Mouse (Mus musculus) spleen, postnatal 14 days (tissue): ENCODE measurements around the gene Slc29a4.

Experiments used
- DNase-seq, 2 experiments: peaks; one replicate each; pipeline ENCODE4 v3.0.0; 2021 to 2022; ENCODE audit warnings: low spot score in 2 of 2

Gene Slc29a4

DNA sequence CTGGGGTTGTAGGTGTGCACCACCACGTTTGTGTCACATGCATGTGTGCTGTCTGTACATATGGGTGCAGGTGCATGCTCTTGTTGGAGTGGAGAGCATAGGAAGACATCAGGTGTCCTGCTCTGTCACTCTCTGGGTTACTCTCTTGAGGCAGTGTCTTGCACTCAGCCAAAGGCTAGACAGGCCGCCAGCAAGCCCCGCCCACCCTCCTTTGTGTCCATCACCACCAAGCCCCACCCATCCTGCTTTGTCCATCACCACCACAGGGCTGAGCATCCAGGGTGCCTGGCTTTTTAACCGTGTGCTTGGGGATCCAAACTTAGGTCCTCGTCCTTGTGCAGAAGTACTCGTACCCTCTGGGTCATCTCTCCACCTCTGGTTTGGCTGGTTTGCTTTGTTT is 3.9 kb downstream of the Slc29a4 start:
- no peak for DNase-seq

DNA sequence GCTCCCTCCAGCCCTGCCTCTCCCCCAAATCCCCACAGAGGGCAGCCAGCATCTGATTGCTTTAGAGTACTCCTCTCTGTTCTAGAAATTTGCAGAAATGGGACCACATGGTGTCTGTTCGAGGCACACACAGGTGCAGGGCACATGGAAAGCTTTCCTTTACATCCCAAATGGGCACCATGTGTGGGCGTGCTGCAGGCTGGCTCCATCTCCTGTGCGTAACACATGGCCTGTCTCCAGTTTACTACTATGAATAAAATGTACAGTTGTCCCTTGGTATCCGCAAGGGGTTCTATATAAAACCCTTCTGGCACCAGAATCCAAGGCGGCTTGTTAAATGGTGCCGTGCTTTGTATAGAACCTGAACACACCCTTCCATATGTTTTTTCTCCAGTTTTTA is 4.6 kb downstream of the Slc29a4 start:
- DNase-seq = no peak

DNA sequence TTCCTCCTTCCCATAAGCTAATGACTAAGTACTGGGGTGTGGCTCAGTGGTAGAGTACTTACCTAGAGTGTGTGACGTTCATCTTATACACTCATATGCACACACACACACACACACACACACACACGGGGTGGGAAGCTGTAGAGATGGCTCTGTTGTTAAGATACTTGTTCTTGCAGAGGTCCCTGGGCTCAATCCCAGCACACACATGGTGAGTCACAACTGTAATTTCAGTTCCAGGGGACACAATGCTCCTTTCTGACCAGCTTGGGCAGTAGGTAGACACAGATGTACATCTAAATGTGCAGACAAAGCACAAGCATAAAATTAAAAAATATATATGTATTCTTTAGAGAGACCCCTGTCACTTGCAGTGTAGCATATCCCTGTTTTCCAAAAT is 5.4 kb downstream of the Slc29a4 start:
- no peak for DNase-seq

DNA sequence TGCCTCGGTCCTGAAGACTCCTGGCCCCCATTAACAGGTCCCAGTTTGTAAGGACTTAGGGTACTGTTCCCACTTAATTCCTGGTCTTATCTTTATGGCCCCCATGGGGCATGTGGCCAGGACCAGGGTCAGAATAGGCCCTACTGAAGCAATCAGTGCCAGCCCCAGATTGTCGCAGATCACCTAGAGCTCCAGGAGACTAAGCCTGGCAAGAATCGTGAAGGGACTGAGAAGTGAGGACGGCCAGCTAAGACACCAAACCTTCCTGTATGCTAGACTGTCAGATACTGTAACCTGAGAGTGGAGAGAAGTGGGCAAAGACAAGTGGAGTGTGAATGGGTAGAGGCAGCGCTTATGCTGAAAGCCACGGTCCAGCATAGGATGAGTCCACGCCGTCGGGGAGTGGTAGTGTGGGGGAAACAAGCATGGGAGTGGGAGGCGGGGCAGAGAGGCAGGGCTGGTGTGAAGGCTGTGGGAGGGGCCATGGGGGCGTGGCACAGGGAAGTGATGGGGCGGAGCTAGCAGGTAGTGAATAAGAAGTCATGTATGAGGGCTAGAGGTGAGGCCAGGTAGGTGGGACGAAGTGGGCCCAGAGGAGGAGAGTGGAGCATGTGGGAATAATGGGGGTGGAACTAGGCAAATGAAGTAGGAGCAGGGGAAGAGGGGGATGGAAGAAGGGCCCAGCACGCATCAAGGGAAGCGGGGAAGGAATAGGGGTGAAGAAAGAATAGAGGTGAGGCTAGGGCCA is 8.7 kb downstream of the Slc29a4 start:
- no peak for DNase-seq

DNA sequence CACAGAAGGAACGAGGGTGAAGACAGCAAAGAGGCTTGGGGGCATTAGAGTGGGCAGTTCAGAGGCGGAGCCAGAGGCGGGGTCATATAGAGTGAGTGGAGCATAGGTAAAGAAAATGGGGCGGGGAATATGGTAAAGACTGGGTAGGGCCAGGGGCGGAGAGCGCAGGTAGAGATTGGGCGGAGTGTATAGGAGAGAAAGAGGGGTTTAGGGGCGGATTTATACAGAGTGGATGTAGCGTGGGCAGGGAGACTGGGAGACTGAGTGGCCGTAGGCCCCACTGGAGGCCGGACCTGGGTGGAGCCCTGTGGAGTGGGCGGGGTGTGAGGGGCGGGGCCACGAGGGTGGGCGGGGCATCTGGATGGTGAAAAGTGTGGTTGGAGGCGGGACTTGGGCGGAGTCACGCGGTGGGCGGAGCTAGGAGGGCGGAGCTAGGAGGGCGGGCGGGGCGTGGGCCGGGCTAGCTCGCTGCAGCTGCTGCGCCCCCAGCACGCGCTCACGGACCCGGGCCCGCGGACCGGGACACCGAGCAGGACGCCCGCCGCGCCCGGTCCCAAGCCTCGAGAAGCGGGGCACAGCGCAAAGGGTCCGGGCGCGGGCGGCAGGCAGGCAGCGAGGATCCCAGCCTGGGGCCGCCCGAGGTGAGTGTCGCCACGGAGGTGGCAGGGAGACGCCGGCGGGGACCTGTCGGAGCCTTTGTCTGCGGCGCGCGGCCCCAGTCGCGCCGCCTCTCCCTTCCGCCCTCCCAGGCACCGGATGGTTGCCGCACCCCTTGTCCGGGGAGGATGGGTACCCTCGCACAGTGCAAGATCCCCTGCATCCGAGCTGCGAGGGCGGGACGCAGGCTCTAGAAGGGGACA is 9.6 kb downstream of the Slc29a4 start:
- no peak for DNase-seq

DNA sequence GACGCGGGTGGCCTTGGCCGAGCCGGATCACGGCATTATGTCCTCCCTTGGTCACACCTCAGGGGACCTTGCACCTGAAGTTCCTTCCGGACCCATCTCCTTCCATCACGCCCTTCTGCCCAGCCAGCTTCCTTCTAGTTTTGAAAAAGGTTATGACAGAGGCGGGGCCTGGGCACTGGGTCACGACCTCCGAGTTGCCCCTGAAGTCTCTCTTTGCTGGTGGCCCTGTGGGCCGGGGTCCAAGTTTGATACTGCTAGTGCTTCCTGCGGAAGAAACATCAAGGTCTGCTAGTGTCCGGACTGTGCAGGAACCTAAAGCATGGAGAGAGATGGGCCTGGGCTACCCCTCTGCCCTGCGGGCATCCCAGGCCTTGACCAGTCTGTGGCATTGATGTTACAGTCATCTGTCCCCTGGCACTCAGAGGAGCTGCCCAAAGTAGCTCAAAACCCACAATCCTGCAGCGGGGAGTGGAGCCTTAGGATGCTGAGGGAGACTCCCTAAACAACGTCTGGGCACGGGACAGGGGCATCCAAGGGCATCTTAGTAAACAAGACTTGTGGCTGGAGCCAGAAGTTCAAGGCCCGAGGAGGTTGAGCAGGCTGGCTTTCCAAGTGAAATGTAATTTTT is 10.3 kb downstream of the Slc29a4 start:
- no peak for DNase-seq

DNA sequence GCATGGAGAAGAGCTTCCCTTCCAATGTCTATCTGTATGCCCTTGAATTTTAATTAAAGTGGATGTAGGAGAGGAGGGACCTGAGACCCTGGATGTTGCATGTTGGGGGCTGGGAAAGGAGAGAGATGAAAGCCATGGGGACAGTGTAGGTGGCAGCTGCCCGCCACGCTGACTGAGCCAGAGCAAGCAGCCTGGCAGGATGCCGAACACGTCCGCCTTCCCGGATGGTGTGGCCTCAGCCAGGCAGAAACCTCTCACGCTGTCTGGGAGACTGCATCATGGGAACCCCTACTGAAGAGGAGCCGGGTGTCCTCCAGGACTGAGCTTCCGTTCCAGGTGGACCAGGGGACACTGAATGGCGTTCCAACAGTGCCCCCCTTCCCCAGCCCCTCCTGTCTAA is 11.3 kb downstream of the Slc29a4 start:
- no peak for DNase-seq

DNA sequence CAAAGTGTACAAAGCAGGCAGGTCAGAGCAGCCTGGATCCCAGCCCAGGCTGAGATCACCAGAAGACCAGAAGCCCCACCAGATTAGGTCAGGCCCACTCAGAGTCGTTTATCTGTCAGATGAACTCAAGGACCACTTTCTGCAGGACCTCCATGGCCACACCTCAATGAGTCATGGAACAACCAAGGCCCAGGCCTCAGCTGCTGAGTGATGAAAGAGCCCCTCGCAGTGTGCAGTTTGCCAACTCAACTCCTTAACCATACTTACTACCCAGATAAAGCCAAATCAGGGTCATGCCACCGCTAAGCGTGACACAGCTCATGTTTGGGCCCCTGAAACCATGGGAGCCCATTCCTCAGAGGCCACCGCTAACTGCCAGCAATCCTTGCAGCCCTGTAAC is 15.4 kb downstream of the Slc29a4 start:
- no peak for DNase-seq

DNA sequence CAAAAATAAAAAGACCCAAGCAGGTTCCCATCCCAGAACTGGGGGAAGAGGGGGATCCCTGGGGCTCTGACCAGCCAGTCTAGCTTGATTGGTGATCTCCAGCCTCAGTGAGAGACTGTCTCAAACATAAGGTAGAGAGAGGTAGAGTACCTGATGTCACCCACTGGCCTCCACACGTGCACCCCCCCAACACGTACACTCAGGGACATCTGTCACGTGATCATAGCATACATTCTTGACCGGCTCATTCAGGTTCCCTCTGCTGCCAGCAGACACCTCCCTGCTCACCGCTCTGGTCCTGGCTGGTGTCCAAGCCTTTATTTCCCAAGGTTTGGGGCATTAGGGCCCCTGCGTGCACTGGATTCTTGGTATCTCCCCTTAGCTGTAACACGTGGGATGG is 17.1 kb downstream of the Slc29a4 start:
- DNase-seq = no peak

DNA sequence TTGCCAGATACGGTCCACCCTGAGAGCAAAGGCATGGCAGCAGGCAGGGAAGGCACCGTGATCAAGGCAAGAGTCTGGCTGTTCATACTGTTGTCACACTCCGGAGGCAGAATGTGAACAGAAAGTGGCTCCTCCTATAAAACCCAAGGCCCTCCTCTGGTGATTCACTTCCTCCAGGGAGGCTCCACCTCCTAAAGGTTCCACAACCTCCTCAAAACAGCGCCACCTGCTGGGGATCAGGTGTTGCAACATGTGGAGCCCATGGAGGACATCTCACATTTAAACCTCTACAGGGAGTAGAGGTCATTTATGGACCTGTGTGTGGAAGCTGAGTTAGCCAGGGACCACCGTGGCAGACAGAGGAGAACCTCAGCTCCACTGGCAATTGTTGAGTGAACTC is 20.1 kb downstream of the Slc29a4 start:
- no peak for DNase-seq

DNA sequence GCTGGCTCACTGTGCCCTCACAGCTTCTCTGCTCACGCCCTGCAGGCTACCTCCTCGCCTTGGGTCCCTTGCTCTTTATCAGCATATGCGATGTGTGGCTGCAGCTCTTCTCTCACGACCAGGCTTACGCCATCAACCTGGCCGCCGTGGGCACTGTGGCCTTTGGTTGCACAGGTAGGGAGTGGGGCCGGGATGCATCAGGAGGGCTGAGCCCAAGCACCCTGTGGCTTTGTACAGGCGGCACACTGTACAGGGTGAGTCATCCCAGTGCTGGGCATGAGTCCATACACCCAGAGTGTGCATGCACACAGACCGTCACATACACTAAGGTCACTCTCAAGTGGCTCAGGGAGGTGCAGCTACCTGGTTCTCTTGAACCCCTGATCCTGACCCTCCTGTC is 21.7 kb downstream of the Slc29a4 start:
- DNase-seq = no peak

DNA sequence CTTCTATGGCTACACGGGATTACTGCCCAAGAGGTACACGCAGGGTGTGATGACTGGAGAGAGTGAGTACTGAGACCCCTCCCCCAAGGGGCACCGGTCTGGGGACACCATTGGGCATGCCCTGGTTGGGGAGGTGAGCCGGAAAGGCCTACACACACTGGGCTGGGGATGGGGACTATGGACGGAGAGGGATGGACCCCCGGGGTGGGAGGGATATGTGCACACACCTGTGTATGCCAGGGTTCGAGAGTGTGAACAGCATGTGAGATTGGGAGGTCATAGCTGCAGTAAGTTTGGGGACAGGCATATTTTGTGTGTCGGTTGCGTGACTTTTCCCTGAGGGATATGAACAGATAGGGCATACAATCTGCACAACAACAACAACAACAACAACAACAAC is 22.7 kb downstream of the Slc29a4 start:
- DNase-seq = no peak

DNA sequence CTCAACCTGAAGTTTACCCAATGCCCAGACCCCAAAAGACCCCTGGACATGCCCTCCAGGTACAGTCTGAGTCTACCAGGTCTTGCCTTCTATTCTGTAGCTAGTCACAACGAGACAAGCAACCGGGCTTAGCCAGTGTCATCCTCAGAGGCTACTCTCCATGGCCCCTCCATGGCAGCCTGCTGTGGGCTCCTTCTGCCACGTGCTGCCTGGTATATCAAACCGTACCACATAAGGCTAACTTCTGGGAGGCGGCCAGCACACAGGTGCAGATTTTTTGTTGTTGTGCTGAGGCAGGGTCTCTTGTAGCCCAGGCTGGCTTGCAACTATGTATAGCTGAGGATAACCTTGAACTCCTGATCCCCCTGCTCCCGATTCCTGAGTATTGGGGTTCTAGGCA is 23.7 kb downstream of the Slc29a4 start:
- DNase-seq = no peak

DNA sequence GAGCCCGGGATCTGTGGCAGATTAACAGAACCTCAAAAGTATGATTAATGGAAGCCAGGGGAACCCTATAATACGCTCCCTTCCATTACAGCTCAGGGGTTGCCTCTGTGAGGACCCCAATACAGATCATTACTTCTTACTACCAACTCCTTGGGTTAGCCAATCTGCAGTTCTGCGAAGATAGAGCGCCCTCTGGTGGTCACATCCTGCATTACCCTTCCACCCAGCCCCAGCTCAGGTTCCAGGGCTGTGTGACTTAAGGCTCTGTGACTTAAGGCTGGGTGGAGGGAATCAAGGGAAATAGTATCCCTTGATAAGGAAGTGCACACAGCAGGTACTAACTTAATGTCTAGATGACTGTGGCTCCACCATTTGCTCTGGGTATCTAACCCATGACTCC is 25.7 kb downstream of the Slc29a4 start:
- DNase-seq = peak; percentile 54 to 77

DNA sequence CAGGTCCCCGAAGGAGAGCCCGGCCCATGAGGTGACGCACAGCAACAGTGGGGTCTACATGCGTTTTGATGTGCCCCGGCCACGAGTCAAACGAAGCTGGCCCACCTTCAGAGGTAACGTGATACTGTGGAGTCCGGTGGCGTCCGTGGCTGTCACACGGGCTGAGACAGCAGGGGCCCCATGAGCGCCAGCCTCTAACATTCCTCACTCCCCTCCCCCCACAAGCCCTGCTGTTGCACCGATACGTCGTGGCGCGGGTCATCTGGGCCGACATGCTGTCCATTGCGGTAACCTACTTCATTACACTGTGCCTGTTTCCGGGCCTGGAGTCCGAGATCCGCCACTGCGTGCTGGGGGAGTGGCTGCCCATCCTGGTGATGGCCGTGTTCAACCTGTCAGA is 26.2 kb downstream of the Slc29a4 start:
- DNase-seq = no peak

DNA sequence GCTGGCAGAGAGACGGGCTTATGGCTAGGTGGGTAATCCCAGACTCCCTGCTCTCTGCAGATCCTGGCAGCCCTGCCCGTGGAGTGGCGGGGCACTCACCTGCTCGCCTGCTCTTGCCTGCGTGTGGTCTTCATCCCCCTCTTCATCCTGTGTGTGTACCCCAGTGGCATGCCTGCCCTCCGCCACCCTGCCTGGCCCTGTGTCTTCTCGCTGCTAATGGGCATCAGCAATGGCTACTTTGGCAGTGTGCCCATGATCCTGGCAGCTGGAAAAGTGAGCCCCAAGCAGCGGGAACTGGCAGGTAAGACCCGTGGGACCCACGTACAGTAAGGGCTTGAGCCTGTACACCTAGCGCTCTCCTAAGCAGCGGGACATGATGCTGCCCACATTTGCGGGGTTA is 27.6 kb downstream of the Slc29a4 start:
- no peak for DNase-seq

DNA sequence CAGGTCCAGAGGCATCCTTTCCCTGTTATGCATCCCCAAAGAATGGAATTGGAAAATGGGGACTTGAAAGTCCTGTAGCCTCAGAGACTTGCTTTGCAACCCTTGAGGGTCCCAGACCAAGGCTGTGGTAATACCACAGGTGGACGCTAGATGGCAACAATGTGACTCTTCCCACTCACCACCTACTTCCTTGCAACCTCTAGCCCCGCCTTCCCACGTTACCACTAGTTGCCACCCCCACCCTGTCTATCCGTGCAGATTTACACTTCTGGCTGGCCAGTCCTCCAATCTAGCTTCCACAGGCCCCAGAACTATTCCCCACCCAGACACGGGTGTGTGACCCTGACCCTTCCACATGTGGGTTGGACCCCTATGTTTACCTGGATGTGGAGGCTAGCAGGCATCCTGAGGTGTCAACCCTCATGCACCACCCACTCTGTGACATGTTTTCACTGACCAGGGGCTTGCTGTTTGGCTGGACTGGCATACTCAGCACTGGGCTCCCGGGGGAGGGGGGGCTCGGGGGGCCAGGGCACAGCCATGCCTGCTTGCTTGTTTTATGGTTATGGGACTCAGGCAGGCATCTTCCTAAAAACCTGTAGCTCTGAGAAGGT is 31.3 kb downstream of the Slc29a4 start:
- peak; percentile 32 to 54 for DNase-seq

DNA sequence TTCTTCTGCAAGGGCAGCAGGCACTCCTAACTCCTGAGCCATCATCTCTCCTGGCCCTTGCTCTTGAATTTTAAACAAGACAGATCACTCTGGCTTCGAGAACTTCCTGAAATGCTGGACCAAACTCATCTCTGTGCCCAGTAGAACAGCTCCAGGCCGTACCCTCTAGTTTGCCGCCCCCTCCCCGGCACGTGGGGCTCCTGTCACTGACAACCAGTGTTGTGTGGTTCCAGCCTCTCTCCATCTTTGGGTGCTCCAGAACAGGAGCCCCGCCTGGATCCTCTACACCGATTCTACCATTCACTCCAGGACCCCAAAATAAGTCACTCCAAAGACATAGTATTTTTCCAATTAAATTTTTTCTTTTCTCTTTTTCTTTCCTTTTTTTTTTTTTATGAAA is 32.0 kb downstream of the Slc29a4 start:
- no peak for DNase-seq

DNA sequence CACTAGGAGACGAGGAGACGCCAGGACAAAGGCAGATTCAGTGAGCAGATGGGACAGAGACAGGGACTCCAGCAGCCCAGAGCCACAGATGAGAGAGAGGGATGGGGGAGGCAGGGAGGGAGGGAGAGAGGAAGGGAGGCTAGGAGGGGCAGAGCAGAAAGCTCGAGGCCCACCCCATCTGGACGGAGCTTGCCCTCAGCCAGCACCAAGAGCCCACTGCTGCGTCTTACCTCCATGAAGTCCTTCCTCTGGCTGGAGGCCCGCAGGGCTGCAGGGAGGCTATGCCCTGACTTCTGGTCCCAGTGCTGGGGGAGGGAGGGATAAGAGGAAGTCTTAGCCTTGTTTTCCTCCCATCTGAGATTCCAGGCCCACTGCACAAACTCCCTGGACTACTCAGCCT is 34.4 kb downstream of the Slc29a4 start:
- DNase-seq = no peak

DNA sequence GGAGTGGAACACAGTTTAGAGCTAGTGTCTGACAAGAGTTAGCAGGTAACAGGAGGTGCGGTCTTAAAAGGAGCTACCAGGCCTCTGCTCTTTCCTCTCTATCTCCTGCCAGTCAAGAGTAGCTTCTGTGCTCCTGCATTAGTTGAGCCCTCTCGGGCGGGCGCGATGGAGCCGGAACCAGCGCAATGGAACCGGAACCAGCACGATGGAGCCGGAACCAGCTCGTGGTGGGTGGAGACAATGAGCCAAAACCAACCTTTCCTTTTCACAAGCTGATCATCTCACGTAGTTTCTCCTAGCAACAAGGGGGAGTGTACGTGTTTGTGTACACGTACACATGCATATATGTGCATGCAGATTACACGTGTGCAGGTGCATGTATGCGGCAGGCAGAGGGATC is 36.0 kb downstream of the Slc29a4 start:
- DNase-seq = no peak

DNA sequence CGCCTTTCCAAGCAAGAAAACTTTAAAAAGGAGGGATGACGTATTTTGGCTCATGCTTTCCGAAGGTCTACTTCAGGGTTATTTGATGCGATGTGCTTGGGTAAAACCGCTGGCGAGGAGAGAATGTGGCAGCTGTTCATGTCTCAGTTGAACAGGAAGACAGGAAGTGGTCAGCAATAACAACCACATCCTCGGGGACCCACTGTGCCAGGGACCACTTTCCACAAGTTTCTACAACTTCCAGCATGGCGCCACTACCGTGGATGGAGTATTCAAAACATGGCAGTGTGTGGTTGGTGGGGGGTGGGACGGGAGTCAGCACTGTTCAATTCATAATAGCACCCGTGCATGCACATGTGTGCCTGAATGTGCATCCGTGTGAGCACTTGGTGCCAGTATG is 38.0 kb downstream of the Slc29a4 start:
- DNase-seq = no peak

DNA sequence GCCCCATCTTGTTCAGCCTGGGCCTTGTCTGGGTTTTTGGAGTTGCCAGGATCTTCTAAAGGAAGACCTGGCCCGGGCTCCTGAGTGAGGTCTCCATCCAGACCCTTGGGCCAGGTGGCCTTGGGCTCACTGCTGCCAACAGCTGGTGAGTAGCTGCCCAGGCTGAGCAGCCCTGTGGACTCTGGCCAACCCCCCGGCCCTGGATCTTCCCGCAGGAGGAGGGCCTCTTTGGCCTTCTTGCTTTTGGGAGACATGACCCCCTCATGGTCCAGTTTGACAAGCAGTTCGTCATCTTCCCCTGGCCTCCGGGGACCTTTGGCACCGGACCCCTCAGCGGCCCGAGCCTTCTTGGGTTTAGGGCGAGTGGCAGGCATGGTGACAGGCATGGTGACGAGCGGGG is 39.6 kb downstream of the Slc29a4 start:
- no peak for DNase-seq
